Mouse (Mus musculus) right cerebral cortex, postnatal 10 days (tissue): Measurements from ENCODE around the gene Magea6.
"Not testable (repeated sequence)": the region's sequence is repeated elsewhere in the genome, so short reads cannot be mapped to it uniquely, and the experiment has no call there.

Experiments used
- DNase-seq, 2 experiments: peaks; one replicate each; pipeline ENCODE4 v3.0.0; 2021; ENCODE audit warnings: low spot score in 2 of 2

Gene Magea6

GRCm38 (mm10) chrX:154935887-154936286, at the start of gene Magea6:
Gene Magea6, minus strand, starts transcription at chrX:154935987.
- not testable (repeated sequence) for DNase-seq

- DNase-seq, result not testable (repeated sequence)
Measured at GRCm38 (mm10) chrX:154949405-154949804, 13.6 kb upstream of the Magea6 start, which contains the start of gene Magea3. Gene Magea3, minus strand, starts transcription at chrX:154949505.

GRCm38 (mm10) chrX:154890167-154890566, 45.6 kb downstream of the Magea6 start, which contains the start of gene Cldn34b1:
Gene Cldn34b1, minus strand, starts transcription at chrX:154890267.
- DNase-seq, result not testable (repeated sequence)
